Mouse (Mus musculus): Measurements from ENCODE around the gene Actr2.
"Not testable (repeated sequence)": the region's sequence is repeated elsewhere in the genome, so short reads cannot be mapped to it uniquely, and the experiment has no call there.

DNA sequence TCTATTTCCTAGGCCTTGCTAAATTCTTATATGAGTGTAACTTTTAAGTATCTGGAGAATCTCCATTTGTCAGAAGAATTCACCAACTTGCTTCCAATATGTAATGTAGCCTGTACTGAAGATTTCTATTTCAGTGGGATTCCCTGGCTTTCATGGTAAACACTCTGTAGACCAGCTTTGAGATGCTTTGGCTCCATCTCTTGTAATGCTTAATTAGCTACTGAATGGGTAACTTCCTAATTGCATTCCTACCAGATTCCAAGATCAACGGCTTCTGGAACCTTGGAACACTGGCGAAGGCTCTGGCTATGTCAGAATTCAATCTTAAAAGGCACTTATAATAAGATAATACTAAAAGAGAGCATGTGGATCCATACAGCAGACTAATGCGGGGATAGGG, 22.2 kb upstream of the Actr2 start:
- TF ChIP-seq POLR2A (IDR thresholded peaks at IDR 0.05; ENCODE audit: borderline replicate concordance, low read depth, low read length); CTCF (IDR thresholded peaks at IDR 0.05; ENCODE audit: low read depth, low read length): not testable (repeated sequence)
